Mouse (Mus musculus): Measurements from ENCODE around the gene Gm11037.

The Gm11037 gene

GRCm38 (mm10) chr2:131129836-131130235, 3.5 kb upstream of the Gm11037 start:
- DNase-seq: no peak

- DNase-seq: no peak
Observed at GRCm38 (mm10) chr2:131130849-131131248, 2.4 kb upstream of the Gm11037 start.

- no peak for DNase-seq
Observed at GRCm38 (mm10) chr2:131132111-131132888, 997 bp upstream of the Gm11037 start.

- DNase-seq: no peak
Observed at GRCm38 (mm10) chr2:131134381-131134780, 1.1 kb downstream of the Gm11037 start.

- DNase-seq: no peak
Observed at GRCm38 (mm10) chr2:131134826-131135400, 1.6 kb downstream of the Gm11037 start.

GRCm38 (mm10) chr2:131135521-131136139, 2.3 kb downstream of the Gm11037 start:
- DNase-seq: no peak

GRCm38 (mm10) chr2:131138296-131138695, 5.0 kb downstream of the Gm11037 start:
- DNase-seq: no peak

GRCm38 (mm10) chr2:131138760-131139159, 5.5 kb downstream of the Gm11037 start:
- DNase-seq: no peak

- DNase-seq: no peak
Observed at GRCm38 (mm10) chr2:131139287-131139686, 6.0 kb downstream of the Gm11037 start.

GRCm38 (mm10) chr2:131139886-131140532, 6.7 kb downstream of the Gm11037 start:
- no peak for DNase-seq

GRCm38 (mm10) chr2:131140533-131140905, 7.2 kb downstream of the Gm11037 start:
- no peak for DNase-seq

- DNase-seq: no peak
Observed at GRCm38 (mm10) chr2:131141336-131141986, 8.2 kb downstream of the Gm11037 start.

- DNase-seq: peak; percentile 78
Observed at GRCm38 (mm10) chr2:131142592-131142991, 9.3 kb downstream of the Gm11037 start.

GRCm38 (mm10) chr2:131143007-131143780, 9.9 kb downstream of the Gm11037 start:
- DNase-seq: no peak

GRCm38 (mm10) chr2:131145121-131145520, 11.8 kb downstream of the Gm11037 start:
- DNase-seq: no peak

GRCm38 (mm10) chr2:131145536-131145935, 12.2 kb downstream of the Gm11037 start:
- DNase-seq: no peak

- no peak for DNase-seq
Observed at GRCm38 (mm10) chr2:131146193-131147042, 13.1 kb downstream of the Gm11037 start.

GRCm38 (mm10) chr2:131147043-131147365, 13.7 kb downstream of the Gm11037 start:
- DNase-seq: no peak

- no peak for DNase-seq
Observed at GRCm38 (mm10) chr2:131148353-131149253, 15.3 kb downstream of the Gm11037 start.

- no peak for DNase-seq
Observed at GRCm38 (mm10) chr2:131149254-131149578, 15.9 kb downstream of the Gm11037 start.
